In genomic region chr8:120487729-120488510, GRCm38 (mm10) we compare ENCODE assay signal across 8 mouse cellular contexts.
A peak's percentile ranks its signal among the peaks of the same experiment; 100 is the strongest.
DNase-seq lines count a peak whose midpoint lies in the region; ATAC-seq lines count a peak whose summit lies in the region.

No protein-coding gene starts in this region.

- peaks cover 9% of the 10 kb centered on the region for H3K27me3 ChIP-seq in forebrain, embryonic 12.5 days

- H3K9me3 ChIP-seq in forebrain, embryonic 12.5 days, result no peaks in the 10 kb centered on the region

- H3K4me3 ChIP-seq in forebrain, embryonic 12.5 days (replicated peaks), result peak overlapping the region; percentile 82

- DNase-seq in MEL-GATA-1-ER (ENCODE audit: extremely low read depth, low read depth), result peak; percentile 86
- DNase-seq in c-Kit-positive CD71-positive TER-119-positive erythroid progenitor cells, embryonic 14.5 days (ENCODE audit: low spot score), result peak; percentile 76
- DNase-seq in heart, postnatal 4 days, result peak; percentile 69
- peak; percentile 77 to 83 for DNase-seq in layer of hippocampus, postnatal 14 days (ENCODE audit: low spot score in 2 of 2)
- DNase-seq in lung, postnatal 10 days, result peak; percentile 81
- DNase-seq in retina, postnatal 1 day, result peak; percentile 94
- peak; percentile 83 for DNase-seq in thymus, postnatal 4 days

- peak overlapping the region; percentile 100 for H3K27ac ChIP-seq in forebrain, embryonic 12.5 days

- H3K4me1 ChIP-seq in forebrain, embryonic 12.5 days, result peaks cover 75% of the 10 kb centered on the region

- ATAC-seq in forebrain, embryonic 12.5 days (ENCODE audit: low FRiP score), result peak; percentile 66

- peak overlapping the region; percentile 96 for H3K4me2 ChIP-seq in forebrain, embryonic 12.5 days

- under 1% methylated on average over 50 of the region's 55 CpGs for WGBS in forebrain, embryonic 12.5 days

- no peaks in the 10 kb centered on the region for H3K36me3 ChIP-seq in forebrain, embryonic 12.5 days (replicated peaks)

- peak overlapping the region; percentile 97 for H3K9ac ChIP-seq in forebrain, embryonic 12.5 days

Comparison
In these comparisons a context has a peak if more than half of its experiments do, and no peak if none do; other contexts are left out.
1. Peak in every context shown above with its lines: DNase-seq, ATAC-seq, H3K4me3 ChIP-seq and H3K27ac ChIP-seq.